Mouse (Mus musculus) liver, postnatal 0 days (tissue): ENCODE results near the gene Neurog1. TPM values are rescaled to one million over a fixed set of nuclear protein-coding genes. Genes with fewer than 3 reads are reported as not detected.

Source experiments
- ATAC-seq: fragments of 200-750 bp; cut with Nextera tagmentation; 2 replicates; pipeline ENCODE4 v1.8.0; 2017; ENCODE audit warnings: mild to moderate bottlenecking, moderate library complexity
- DNase-seq: peaks from one replicate; pipeline ENCODE4 v3.0.0-alpha.2; 2016
- H3K27ac ChIP-seq: fragments of 300-500 bp; sonication (generic); 2 replicates; pipeline ENCODE4 v1.5.1; 2014; ENCODE audit warnings: antibody characterized with exemption, moderate library complexity, mild to moderate bottlenecking, low read depth
- H3K27me3 ChIP-seq: fragments of 300-500 bp; sonication (generic); 2 replicates; pipeline ENCODE4 v1.6.1; 2014; ENCODE audit warnings: low read length, control low read depth, mixed read lengths; ENCODE audit not compliant: insufficient read depth
- H3K36me3 ChIP-seq: fragments of 300-500 bp; sonication (generic); replicated peaks from 2 replicates; pipeline ENCODE4 v1.6.1; 2014; ENCODE audit warnings: mild to moderate bottlenecking, control low read depth, low read length, moderate library complexity, mixed read lengths; ENCODE audit not compliant: insufficient read depth
- H3K4me1 ChIP-seq: fragments of 300-500 bp; sonication (generic); 2 replicates; pipeline ENCODE4 v1.6.1; 2014; ENCODE audit warnings: antibody characterized with exemption, mild to moderate bottlenecking, control low read depth; ENCODE audit not compliant: insufficient read depth
- H3K4me2 ChIP-seq: fragments of 300-500 bp; sonication (generic); 2 replicates; pipeline ENCODE4 v1.6.1; 2014; ENCODE audit warnings: low read depth, mild to moderate bottlenecking, low read length, moderate library complexity, mixed read lengths
- H3K4me3 ChIP-seq: fragments of 300-500 bp; sonication (generic); 2 replicates; pipeline ENCODE4 v1.5.1; 2014; ENCODE audit warnings: low read depth, low read length
- H3K9ac ChIP-seq: fragments of 300-500 bp; sonication (generic); replicated peaks from 2 replicates; pipeline ENCODE4 v1.6.1; 2014; ENCODE audit warnings: mild to moderate bottlenecking, moderate library complexity
- H3K9me3 ChIP-seq: fragments of 300-500 bp; sonication (generic); 2 replicates; pipeline ENCODE4 v1.6.1; 2016; ENCODE audit warnings: mild to moderate bottlenecking, control low read depth, low read length, mixed read lengths
- CTCF ChIP-seq: sonication (generic); IDR thresholded peaks from 2 replicates; pipeline ENCODE4 v1.5.1; 2016; ENCODE audit warnings: antibody characterized with exemption, low read depth
- EP300 ChIP-seq: IDR thresholded peaks from 2 replicates; pipeline ENCODE4 v1.6.1; 2016; ENCODE audit warnings: antibody characterized with exemption, low read depth, mild to moderate bottlenecking
- WGBS: fragments of 180-500 bp; shearing (Covaris S2); extraction: QIAGEN DNeasy Blood & Tissue Kit; methylation state at CpG from one replicate; pipeline ENCODE4 v1.1.7; 2014; ENCODE audit not compliant: insufficient replicate concordance; 5-methylcytosine and 5-hydroxymethylcytosine counted together
- polyA plus RNA-seq: library from polyadenylated mRNA; unstranded; fragments of >200 nt; fragmentation: Nextera tagmentation; extraction: Ambion mirVana; gene quantifications from 2 replicates; pipeline ENCODE4 v1.2.1, GENCODE M21; 2015

The Neurog1 gene
- polyA plus RNA-seq, 1 experiment from 2014 or later = not detected

GRCm38 (mm10) chr13:56259926-56260250, 7.9 kb upstream of the Neurog1 start:
- 5% methylated on average over 5 of the region's 5 CpGs for WGBS
- ATAC-seq (no peak), DNase-seq (no peak)
- Histone ChIP-seq H3K27me3 (peaks cover 72% of the 10 kb centered on the region), H3K27ac (no peak overlapping the region), H3K4me1 (no peaks in the 10 kb centered on the region), H3K9me3 (no peaks in the 10 kb centered on the region), H3K4me2 (no peak overlapping the region), H3K36me3 (no peaks in the 10 kb centered on the region), H3K9ac (no peak overlapping the region), H3K4me3 (no peak overlapping the region)
- TF ChIP-seq CTCF (no peak), EP300 (no peak)

- no peak overlapping the region for H3K4me2 ChIP-seq
- no peak overlapping the region for H3K27ac ChIP-seq
- WGBS = 2% methylated on average over 55 of the region's 55 CpGs
- H3K4me3 ChIP-seq = no peak overlapping the region
- H3K9ac ChIP-seq = no peak overlapping the region
- peaks cover 77% of the 10 kb centered on the region for H3K27me3 ChIP-seq
- H3K9me3 ChIP-seq = no peaks in the 10 kb centered on the region
- ATAC-seq = no peak
- no peaks in the 10 kb centered on the region for H3K36me3 ChIP-seq
- no peak for TF ChIP-seq EP300
- no peak for TF ChIP-seq CTCF
- H3K4me1 ChIP-seq = no peaks in the 10 kb centered on the region
- DNase-seq = no peak
These were observed 7.3 kb upstream of the Neurog1 start for GRCm38 (mm10) chr13:56259021-56259925.

GRCm38 (mm10) chr13:56258196-56259020, 6.4 kb upstream of the Neurog1 start:
- H3K9ac ChIP-seq = no peak overlapping the region
- no peaks in the 10 kb centered on the region for H3K9me3 ChIP-seq
- no peak overlapping the region for H3K27ac ChIP-seq
- TF ChIP-seq CTCF (no peak), EP300 (no peak)
- DNase-seq (no peak), ATAC-seq (no peak)
- 4% methylated on average over 52 of the region's 52 CpGs for WGBS
- no peaks in the 10 kb centered on the region for H3K36me3 ChIP-seq
- H3K4me1 ChIP-seq = no peaks in the 10 kb centered on the region
- no peak overlapping the region for H3K4me3 ChIP-seq
- H3K27me3 ChIP-seq = peaks cover 86% of the 10 kb centered on the region
- no peak overlapping the region for H3K4me2 ChIP-seq

GRCm38 (mm10) chr13:56257469-56258153, 5.6 kb upstream of the Neurog1 start:
- TF ChIP-seq EP300 (no peak), CTCF (no peak)
- peaks cover 94% of the 10 kb centered on the region for H3K27me3 ChIP-seq

GRCm38 (mm10) chr13:56256716-56257299, 4.8 kb upstream of the Neurog1 start:
- H3K4me3 ChIP-seq = no peak overlapping the region
- no peak for TF ChIP-seq EP300
- no peak for TF ChIP-seq CTCF
- WGBS = 11% methylated on average over 14 of the region's 14 CpGs
- ATAC-seq (no peak), DNase-seq (no peak)
- H3K9me3 ChIP-seq = no peaks in the 10 kb centered on the region
- H3K36me3 ChIP-seq = no peaks in the 10 kb centered on the region
- H3K4me1 ChIP-seq = no peaks in the 10 kb centered on the region
- H3K4me2 ChIP-seq = no peak overlapping the region
- no peak overlapping the region for H3K27ac ChIP-seq
- H3K27me3 ChIP-seq = peaks cover 98% of the 10 kb centered on the region
- no peak overlapping the region for H3K9ac ChIP-seq

More at GRCm38 (mm10) chr13:56257469-56258153, 5.6 kb upstream of the Neurog1 start:
- no peaks in the 10 kb centered on the region for H3K36me3 ChIP-seq
- 7% methylated on average over 12 of the region's 12 CpGs for WGBS
- DNase-seq (no peak), ATAC-seq (no peak)
- H3K9me3 ChIP-seq = no peaks in the 10 kb centered on the region
- H3K9ac ChIP-seq = no peak overlapping the region
- no peak overlapping the region for H3K4me3 ChIP-seq
- H3K4me1 ChIP-seq = no peaks in the 10 kb centered on the region
- no peak overlapping the region for H3K4me2 ChIP-seq
- no peak overlapping the region for H3K27ac ChIP-seq
